Mouse (Mus musculus) bone marrow macrophage, adult 2 months (primary cell): Measurements from ENCODE around the gene Fbxl16.

Experiments used
- CTCF ChIP-seq: IDR thresholded peaks from 2 replicates; pipeline ENCODE4 v1.5.1; 2012; ENCODE audit warnings: low read depth, mild to moderate bottlenecking, low read length, moderate library complexity
- POLR2A ChIP-seq: IDR thresholded peaks from 2 replicates; pipeline ENCODE4 v1.6.1; 2012; ENCODE audit warnings: mild to moderate bottlenecking, low read depth, low read length, borderline replicate concordance

DNA sequence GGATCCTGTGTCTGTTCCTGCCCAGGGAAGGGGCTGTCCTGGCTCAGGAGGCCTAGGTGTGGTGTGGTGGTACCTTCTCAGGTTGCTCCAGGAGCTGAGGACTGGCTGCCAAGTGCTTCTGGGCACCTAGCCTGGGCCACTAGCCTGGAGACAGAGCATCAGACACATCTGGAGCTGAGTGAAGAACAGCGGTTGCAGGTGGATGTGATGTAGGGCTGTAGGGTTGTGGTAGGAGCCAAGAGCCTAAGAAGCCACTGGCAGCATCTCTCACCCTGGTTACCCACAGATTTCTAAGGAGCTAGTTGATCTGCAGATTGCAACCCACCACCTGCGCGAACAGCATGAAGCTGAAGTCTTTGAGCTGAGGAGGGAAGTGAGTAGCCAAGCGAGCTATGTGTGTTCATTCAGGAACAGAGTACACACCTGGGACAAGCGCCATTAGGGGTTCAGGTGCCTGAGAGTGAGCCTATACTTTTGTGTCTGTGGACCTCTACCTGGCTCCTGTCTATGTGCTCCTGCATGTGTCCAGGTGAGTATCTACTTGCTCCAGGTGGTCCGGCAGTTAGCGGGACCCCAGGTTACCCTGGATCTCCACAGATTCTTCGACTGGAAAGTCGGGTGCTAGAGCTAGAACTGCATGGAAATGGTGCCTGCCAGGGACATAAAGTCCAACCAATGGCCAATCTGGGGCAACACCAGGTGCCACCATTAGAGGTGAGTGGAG lies 21.9 kb upstream of the Fbxl16 start:
- TF ChIP-seq POLR2A: no peak
- TF ChIP-seq CTCF: no peak
